Mouse (Mus musculus) kidney, postnatal 10 days (tissue): ENCODE data around the gene Hmgcs2.

Experiments used
- DNase-seq: peaks from one replicate; pipeline ENCODE4 v3.0.0; 2021; ENCODE audit warnings: mixed read lengths

The Hmgcs2 gene

GRCm38 (mm10) chr3:98339097-98339705, 59.0 kb downstream of the Hmgcs2 start:
- peak; percentile 63 for DNase-seq

- DNase-seq, result peak; percentile 84
Measured at GRCm38 (mm10) chr3:98339706-98340109, 59.5 kb downstream of the Hmgcs2 start, which contains the start of gene Phgdh. Gene Phgdh, minus strand, starts transcription at chr3:98339990.

DNA sequence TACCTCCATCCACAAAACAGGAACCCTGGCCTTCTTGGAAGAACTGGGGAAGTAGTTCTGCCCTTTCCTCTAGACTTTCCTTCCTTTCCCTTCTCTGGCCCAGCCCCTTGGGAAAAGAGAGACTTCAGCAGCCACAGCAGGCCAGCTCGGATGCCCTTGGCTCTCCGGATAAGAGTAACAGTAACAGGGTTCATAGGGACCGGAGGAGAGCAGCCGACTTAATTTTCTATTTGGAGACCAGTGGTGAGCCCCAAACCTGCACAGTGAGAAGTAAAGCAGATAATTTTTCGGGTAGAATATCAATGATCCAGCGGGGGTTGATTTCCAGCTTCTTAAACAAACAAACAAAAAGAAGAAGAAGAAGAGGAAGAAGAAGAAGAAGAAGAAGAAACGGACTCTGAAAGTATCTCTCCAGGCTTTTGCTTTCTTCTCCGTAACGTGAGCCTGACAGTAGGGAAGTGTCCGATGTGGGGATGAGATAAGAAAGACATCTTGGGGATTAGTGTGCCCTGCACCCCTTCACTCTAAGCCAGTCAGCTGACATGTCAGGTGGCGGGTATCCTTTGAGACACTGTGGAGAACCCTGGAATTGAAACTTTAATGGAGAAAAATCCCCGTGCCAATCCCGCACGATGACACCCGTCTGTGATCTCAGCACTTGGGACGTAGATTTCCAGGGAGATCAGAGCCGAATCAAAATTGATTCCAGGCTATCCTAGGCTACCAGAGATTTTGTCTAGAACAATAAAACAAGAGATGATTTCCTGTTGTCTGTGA, 60.8 kb downstream of the Hmgcs2 start:
- DNase-seq, result no peak

DNA sequence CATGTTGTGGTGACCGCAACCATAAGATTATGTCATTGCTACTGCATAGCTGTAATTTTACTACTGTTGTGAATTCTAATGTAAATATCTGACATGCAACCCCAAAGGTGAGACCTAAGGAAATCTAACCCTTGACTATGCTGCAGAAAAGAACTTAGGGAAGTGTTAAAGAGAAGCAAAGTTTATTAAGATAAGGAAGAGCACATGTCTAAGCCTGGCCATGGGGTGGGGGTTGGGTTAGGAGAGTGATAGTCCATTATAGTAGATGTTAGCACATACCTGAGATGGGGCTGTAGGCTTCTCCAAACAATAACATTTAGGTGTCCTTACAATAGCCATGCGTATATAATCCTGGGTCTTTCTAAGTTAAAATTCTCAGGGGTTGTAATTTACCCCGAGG, 63.0 kb downstream of the Hmgcs2 start:
- DNase-seq, result no peak

DNA sequence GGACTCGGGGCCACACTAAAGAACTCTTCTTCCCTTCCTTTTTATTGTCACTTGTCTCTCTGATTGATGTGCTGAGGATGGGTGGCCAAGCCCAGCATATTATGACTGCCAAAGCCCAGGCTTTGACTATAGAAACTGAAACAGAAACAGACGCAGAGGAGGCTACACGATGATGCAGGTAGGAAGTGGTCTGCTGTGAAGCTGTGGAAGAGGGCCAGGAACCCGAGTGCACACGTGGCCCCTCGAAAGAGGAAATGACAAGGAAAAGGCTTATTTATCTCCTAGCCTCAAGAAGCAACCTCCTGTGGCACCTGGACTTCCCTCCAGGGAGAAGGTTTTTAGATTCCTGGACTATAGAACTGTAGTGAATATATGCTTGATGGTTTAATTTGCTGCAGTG, 67.9 kb downstream of the Hmgcs2 start:
- no peak for DNase-seq

GRCm38 (mm10) chr3:98348705-98349104, 68.5 kb downstream of the Hmgcs2 start:
- peak; percentile 35 for DNase-seq

GRCm38 (mm10) chr3:98353892-98354291, 73.7 kb downstream of the Hmgcs2 start:
- DNase-seq, result peak; percentile 88

GRCm38 (mm10) chr3:98355344-98356025, 75.2 kb downstream of the Hmgcs2 start:
- peak; percentile 34 for DNase-seq

GRCm38 (mm10) chr3:98356026-98356365, 75.8 kb downstream of the Hmgcs2 start:
- DNase-seq, result no peak

DNA sequence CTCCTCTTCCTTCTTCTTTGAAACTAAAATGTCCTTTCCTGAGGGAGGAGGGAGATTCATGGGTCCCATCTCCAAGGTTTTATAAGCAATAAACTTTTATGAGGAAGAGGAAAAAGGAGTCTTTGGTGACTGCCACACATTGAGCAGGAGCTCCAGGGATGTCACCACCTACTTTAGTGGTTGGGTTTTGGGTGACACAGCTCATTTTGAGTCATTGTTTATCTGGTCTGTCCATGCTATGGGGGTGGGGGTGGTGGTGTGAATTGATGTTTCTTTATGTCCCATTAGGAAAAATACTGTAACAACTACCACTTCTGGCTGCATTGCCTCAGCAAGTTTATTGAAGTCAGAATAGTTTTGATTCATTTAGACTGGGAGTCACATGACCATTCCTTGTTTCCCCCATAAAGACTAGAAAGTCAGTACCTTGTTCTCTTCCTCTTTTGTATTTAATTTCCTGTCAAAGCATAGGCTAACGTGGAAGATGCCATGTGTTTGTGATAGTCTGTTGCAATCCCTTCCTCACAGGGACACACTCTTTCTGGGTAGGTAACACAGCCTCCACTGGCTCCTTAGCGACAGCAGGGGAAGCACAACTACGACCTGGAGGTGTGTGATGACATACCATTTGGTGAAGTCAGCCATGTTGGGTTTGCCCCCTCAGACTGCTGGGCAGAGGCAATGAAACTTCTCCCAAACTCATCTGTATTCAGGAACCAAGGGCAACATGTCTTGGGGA, 76.6 kb downstream of the Hmgcs2 start:
- no peak for DNase-seq
